Mouse (Mus musculus): ENCODE results near the gene Prcd.
A peak's percentile ranks its signal among the peaks of the same experiment; 100 is the strongest.
"Not testable (repeated sequence)": the region's sequence is repeated elsewhere in the genome, so short reads cannot be mapped to it uniquely, and the experiment has no call there.

Gene Prcd

DNA sequence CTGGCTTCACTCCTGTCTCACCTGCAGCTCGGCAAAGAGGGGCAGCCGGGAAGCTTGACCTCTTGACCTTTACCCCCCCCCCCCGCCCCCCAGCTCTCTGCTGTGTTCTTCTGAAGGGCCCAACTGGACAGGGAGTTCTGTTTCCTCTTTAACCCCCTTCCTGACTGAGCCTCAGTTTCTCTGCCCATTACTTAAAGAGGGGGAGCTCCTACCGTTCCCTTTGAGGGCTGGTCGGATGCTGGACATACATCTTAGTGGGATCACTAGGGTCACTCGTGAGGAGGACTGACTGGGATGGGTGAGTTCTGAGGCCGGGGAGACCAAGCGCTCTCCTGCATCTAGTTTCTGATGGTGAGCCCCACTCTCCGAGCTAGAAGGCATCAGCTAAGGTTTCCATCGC, at the start of gene Prcd:
Prcd (plus strand) TSS at position 301 of the 400 bp plus-strand sequence.
- DNase-seq (ENCODE audit: low spot score): no peak

DNA sequence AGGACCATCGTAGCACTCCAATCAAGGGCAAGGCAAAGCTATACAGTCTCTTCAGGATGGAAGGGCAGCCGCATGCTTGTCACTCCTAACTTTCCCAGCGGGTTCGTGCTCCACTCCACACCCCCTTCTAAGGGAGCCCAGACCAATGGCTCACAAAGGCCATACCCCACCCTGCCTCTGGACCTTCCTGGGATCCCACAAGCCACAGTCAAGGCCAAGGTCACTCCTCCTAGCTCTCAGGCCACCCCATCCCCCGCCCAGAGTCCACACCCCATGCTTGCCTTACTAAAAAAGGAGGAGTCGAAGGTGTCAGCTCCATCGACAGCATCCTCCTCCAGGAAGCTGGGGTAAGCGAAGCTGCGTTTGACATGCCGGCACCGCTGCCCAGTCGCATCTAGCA, 49.2 kb upstream of the Prcd start:
- DNase-seq (ENCODE audit: low spot score): no peak

DNA sequence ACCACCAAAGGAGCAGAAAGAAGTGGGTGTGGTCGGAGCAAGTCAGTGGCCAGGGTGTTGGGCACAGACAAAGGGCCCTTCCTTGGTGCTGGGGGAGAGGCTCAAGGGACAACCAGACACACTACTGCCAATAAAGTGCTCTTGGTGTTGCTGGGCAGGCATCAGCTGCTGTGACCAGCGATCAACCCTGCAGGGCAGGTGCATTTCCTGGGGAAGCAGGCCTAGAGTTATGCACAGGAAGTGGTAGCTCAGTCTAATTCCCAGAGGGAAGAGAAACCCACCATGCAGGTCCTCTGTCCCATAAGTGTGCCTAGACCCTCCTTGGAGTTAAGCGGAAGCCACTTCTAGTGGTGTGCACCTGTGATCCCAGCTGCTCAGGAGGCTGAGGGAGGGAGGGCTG, 45.6 kb upstream of the Prcd start:
- no peak for DNase-seq (ENCODE audit: low spot score)

DNA sequence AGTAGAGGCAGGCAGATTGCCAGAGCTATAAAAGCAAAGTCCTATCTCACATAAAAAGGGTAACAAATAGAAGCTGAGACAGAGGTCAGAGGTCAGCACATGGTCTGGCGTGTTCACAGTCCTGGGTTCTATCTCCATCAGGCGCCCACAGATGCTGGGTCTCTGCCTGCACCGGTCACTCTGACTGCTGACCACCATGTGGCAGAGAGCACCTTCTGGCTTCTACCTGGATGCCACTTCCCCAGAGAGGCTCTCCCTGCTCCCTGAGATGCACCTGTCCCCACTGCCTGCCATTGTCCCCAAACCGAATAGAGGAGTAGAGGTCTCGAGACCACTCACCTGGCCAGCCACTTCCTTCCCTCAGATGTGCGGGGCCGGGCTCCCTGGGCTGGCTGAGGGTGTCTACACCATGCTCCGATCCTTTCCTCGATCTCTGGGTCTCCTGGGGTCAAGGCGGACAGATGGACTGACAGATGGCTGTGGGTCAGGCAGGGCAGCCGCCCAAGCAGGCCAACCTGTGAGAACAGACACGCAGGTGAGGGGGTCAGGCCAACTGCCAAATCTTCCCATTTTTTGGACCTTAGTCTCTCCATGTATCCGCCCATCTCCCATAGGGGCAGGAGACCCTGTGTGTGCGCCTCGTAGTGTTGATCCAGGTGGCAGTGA, 43.2 kb upstream of the Prcd start:
- no peak for DNase-seq (ENCODE audit: low spot score)

DNA sequence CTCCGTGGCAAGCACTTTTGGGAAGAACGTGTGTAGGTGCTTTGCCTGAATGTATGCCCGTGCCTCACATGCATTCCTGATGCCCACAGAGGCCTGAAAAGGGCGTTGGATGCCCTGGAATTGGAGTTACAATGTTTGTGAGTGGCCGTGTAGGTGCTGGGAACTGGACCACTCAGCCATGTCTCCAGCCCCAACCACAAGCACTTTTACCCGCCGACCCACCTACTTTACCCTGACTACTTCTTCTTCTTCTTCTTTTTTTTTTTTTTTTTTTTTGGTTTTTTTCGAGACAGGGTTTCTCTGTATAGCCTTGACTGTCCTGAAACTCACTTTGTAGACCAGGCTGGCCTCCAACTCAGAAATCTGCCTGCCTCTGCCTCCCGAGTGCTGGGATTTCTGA, 42.2 kb upstream of the Prcd start:
- not testable (repeated sequence) for DNase-seq (ENCODE audit: low spot score)

DNA sequence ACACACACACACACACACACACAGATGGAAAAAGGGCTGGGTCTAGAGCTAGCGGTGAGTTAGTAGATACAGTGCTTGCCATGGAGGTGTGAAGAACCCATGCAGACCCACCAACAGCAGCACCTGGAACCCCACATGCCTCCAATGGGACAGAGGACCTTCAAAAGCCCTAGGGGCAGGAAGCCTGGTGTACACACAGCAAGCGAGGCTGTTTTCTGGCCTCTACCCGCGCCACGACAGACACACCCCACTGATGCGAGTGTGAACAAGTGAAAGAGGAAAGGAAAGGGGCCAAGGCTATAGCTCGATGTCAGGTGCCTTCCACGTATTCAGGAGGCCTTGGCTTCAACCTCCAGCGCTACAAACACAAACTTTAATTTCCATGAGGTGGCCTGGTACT, 41.5 kb upstream of the Prcd start:
- DNase-seq (ENCODE audit: low spot score): no peak

DNA sequence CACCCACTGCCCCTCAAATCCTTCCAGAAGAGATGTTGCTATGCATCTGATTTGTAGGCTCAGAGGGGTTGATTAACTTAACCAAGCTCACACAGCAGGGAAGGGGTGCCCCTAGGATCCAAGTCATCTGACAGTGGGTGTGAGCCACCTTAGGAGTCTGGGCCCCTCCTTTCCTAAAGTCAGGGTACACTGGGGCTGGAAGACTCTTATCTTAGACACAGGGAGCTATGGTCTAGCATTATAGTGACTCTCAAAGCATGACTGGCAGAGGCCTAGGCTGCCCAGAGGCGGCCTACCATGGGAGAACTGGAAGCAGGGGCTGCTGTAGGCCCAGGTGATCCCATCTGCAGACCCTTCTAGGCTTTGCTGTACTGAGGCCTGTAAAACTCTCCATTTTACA, 40.8 kb upstream of the Prcd start:
- DNase-seq (ENCODE audit: low spot score): no peak

DNA sequence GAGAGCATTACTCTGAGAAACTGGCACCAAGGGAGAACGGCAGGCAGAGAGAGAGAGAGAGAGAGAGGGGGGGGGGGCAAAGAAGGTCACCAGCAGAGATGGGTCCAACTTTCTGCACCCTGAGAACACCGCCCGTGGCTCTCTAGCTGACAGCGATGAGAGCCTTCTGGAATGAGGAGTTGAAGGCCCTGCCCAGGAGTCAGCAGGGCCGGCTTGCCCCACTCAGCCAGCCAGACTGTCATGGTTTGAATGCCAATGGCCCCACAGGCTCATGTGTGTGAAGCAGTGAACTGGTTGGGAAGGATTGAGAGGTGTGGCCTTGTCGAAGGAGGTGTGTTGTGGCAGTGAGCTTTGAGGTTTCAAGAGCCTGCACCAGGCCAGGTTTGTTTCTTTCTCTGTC, 40.1 kb upstream of the Prcd start:
- DNase-seq (ENCODE audit: low spot score): no peak

DNA sequence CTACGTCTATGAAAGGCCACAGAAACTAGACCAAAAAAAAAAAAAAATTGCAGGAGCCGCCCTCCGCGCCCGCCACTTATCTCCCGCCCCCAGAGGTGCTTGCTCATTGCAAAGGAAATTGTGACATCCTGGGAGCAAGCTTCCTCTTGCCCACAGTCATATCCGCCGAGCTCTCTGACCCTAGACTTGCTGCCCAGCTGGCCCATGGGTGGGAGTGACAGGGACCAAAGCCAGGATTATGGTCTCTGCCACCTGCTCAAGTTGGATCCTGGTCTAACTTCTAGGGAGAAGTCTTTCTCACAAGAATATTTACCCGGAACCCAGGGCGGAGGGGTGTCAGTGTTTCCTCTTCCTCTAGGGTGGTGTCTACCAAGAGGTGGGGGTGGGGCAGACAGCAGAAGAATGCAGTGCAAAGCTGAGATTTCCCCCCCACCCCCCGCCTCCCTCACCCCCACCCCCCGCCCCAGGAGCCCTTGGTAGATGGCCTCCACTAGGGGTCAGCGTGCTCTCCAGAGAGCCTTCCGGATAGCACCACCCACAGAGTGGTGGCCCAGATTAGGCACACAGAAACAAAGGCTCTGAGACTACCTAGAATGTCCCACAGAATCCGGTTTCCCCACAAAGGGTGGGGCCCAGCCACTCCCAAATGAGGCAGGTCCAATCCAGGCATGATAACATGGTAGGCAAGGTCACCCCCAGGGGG, 37.4 kb upstream of the Prcd start:
- DNase-seq (ENCODE audit: low spot score): peak; percentile 32

DNA sequence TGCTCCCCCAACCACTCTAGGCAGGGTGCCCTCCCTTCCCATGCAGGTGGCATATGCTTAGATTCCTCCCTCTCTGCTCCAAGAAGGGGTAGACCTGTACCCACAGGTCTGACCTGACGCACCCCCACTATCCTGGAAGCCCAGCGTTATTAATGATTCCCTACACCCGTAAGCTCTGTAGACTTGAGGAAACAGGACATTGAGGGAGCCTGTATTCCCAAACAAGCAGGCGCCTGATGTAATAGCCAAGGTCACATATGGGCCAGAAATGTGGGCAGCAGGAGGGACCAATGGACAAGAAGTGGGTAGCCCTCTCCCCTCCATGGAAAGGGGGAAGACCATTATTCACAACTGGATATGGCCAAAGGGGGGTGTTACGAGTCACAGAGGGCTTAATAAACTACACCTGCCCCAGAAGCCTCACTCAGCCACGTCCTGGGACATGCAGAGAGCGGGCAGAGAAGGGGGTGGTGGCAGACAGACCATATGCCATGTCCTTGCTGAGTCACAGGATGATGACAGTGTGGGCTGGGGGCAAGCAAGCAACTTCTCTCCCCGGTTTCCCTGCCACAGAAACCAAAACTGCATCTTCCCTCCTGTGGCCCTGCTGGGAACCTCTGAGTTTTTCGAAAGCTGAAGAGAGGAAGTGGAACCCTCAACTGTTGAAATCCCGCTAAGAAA, 36.8 kb upstream of the Prcd start:
- peak; percentile 20 for DNase-seq (ENCODE audit: low spot score)

DNA sequence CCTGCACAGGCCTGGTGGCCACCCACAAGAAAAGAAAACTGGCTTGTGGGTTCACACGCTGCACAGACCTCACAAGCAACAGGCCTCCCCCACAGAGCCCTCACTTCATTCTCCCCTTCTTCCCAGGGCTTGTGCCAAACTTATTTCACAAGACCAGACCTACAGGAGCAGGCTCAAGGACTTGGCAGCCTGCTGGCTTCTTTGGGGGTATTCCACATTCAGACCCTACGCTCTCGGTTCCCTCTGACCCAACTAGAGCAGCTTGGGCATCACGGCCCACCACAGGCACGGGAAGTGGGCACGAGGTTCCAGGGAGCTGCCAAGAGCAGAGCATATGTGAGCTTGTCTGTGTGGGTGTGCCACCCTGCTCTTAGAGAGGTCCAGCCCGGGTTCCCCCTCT, 35.7 kb upstream of the Prcd start:
- no peak for DNase-seq (ENCODE audit: low spot score)

DNA sequence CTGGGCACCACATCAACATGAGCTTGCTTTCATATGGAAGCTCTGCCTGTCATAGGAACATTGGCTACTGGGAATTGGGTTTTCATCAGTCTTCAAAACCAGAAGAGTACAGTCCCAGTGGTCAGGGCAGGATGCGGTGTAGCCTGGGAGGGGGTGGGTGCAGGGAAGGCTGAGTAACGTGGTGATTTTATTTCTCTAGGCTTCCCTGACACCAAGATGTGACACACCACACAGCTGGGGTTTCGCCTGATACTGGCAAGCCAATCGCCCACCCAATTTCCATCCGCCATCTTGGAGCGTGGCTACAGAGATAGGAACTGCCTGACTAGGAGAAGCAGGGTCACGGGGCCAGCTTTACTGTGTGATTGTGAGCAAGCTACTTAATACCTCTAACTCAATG, 34.7 kb upstream of the Prcd start:
- no peak for DNase-seq (ENCODE audit: low spot score)

DNA sequence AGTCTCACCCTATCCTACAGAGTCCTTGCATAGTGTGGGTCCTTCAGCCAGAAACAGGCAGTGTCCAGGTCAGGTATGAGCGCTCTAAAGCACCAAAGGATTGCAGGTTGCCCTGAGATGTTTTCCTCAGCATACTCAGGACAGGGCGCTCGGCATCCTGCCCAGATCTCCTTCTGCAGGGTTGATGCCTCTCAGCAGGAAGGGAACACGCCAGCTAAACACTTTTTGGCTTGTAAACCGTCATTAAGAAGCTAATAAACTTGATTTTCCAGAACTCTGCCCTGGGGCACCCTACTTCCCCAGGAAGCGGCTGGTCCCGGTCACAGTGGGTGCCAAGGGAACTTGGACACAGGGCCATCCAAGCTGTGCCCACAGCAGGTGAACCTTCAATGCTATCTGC, 34.2 kb upstream of the Prcd start:
- no peak for DNase-seq (ENCODE audit: low spot score)

DNA sequence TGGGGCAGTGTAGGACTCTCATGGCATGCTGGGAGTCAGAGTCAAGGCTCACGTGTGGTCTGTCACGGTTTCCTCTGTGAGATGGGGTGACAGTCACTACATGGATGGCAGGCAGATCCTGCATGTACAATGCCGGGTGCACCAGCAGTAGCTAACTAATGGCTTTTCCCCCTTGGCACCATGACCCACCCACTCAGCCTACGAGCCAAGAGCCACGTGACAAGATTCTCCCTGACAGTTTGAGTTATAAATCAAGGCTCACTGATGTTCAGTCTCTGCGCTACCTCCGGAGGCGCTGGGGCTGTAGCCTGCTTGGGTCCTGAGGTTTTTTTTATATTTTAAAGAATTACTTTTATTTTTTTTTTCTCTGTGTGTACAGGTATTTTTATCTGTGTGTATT, 33.8 kb upstream of the Prcd start:
- DNase-seq (ENCODE audit: low spot score): no peak

DNA sequence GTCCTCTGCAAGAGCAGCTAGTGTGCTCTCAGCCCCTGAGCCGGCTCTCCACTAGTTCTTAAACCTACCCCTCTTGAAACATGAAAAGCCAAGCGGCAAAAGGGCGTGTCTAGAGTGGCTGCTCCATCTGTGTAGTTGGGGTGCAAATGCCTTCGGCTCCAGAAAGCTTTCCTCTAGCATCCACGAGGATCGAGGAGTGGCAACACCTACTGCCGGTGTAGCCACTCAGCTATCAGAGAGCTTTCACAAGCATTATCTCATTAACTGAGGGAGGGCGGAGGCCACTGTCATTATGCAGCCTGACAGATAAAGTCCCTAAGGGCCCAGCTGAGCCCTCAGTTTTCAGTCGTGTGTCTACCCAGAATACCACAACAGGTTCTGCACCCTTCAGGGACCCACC, 33.3 kb upstream of the Prcd start:
- DNase-seq (ENCODE audit: low spot score): no peak

DNA sequence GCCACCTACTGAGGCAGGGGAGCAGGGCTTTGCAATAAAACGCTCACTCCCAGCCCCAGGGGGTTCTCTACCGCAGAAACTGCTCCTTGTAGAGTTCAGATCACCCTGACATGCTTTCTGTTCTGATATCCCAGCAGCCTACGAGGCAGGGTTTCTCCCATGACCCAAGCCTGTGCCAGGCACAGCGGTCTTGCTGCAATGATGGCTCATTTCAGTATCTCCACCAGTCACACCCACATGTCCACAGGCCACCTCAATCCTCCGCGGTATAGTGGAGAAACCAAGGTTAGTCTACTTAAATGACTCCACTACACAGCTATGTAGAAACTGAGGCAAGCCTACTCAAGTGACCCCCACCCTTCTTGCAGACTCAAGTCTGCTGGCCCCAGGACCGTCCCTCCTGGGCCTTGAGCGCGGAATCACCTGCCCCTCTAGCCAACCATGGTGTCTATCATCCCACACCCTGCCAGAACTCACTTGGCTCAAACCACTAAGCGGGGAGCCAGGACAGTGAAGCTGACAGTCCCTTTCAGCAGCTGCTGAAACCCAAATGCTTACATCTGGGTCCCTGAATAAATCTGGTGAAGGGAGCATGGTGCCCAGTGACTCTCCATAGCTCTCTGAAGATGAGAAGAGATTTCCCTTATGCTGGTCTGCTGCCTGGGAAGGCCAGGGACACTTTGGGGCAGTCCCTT, 32.6 kb upstream of the Prcd start:
- DNase-seq (ENCODE audit: low spot score): no peak

DNA sequence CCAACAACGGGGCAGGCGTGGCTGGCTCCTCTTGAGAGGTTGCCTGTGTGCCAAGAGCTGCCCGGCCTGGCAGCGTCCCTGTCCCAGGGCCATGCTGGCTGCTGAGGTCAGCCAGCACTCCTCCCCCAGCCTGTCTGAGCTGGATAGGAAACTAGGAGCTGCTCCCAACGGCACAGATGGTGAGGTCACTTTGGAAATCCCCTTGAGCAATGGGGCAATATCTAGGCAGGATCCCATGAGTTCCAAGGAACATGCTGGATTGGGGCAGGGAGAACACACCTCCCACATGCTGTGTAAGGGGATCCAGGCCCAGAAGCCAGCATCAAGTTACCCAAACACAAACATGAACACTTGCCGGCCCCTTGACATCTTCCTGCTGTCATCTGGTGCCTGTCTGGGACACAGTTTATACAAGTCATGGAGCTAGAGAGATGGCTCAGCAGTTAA, 32.1 kb upstream of the Prcd start:
- no peak for DNase-seq (ENCODE audit: low spot score)

DNA sequence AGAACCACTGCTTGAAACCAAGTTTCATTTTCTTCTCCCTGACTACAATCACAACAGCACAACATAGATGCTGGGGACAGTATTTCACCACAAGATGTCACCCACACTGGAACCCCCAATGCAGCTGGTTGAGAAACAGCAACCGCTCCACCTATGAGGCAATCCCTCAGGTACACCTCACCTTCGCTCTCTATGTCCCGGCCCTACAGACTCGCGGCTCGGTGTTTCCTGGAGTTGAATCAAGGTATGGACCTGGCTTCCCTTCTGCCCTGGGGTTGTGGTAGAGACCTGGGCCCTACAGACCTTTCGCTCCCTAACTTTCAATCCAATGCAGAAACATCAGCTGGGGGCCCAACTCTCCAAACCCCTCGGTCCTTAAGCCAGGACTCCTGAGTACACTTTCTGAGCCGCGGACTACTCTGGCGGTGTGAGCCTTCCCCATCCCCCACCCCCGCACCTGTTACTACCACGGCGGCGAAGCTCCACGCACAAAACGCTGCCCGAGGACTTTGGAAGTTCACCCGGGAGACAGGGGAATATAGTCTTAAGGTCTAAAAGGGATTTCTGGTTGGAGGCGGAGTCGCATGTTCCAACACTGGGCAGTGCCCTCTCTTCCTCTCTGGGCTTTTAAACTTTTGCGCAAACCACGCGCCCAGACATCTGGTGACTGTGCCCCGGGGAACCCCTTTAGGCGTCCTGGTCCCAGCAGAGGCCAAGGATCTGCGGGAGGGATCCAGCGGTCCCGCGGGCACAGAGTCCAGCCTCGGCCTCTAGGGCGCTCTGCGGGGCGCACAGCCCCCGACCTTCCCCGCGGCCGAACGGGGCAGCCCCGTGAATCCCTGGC, 29.8 kb upstream of the Prcd start:
- DNase-seq (ENCODE audit: low spot score): peak; percentile 16

DNA sequence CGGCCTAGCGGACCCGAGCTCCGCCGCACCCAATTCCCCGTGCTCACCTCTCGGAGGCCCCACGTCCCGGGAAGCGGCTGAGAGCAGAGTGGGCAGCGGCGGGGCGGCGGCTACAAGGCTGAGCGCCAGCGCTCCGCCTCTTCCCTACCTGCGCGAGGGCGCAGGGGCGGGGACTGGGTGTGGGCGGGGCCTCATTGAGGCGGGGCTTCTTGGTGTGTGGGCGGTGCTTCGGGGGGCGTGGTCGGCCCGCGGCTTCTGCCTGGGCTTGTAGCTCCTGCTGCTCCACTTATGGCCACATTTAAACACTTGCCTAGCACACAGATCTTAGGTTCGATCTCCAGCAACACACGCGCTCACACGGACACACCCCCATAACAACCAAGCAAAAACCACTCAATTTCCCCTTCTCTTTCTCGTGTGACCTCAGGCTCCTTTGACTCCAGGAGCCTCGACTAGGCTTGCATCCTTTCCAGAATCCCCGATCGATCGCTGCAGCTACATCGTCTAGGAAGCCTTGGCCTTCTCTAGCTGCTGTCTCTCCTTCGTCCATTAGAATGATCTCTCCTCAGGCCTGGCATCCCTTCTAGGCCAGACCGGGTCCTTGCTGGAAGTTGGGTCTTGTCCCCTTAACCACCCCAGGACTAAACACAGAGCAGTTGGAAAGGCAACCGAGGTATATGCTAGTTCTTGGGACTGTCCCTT, 29.1 kb upstream of the Prcd start:
- peak; percentile 87 for DNase-seq (ENCODE audit: low spot score)

DNA sequence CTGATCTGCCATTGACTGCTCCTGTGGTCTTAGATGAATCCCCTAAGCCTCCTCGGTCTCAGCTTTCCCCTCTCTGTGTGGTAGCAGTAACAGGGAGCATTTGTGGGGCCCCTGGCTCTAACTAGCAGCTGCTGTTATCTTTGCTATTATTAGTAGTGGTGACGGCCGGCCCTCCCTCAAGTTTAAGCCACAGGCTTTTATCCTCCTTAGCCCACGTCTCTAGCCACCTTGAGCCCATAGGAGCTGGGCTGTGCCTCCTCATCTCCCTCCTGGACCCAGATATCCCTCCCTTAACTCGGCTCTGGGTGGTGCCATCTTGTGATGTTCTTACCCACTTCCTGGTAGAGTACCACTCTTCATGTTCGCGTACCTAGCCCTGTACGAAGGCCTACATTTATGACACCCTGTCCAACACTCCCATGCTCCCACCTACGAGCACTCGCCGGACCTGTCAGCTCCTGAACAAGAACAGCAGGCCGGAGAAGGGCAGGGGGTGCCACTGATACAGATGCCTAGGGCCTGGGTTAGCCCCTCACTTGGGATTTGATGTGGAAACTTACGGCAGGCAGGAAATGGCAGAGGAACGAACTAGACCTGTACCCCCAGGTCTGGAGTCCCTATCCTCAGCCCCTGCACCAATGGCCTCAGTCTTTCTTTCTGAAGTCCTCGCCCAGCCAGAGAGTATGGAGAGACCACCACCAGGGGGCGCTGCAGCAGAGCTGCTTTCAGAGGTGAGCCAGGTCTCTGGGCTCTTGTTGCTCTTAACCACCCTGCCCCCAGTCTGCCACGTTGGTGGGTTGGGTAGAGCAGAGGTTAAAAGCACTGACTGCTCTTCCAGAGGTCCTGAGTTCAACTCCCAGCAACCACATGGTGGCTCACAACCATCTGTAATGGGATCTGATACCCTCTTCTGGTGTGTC, 28.0 kb upstream of the Prcd start:
- peak; percentile 73 for DNase-seq (ENCODE audit: low spot score)
